Mouse (Mus musculus): ENCODE results near the gene Slc2a3.

Slc2a3 gene

DNA sequence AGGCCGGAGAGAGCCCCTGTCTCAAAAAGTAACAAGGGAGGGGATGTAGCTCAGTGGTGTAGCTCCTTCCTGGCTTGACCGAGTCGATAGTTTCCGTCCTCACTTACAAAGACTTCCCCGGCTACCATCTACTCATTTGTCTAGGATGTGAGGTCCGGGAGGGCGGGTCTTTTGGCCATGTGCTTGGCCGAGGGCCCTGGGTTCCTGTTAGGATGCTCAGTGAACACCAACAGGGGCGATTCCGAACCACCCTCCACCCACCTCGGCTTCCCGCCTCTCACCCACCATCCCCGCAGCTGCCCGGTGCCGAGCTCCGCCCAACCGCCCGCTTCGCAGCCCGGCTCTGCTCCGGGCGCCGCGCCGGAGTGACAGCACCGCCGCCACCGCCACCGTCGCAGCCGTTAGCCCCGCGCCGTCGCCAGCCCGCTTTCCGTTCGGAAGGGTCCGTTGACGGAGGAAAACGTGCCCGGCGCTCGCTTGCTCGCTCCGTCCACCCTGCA is at the start of gene Slc2a3:
Gene Slc2a3 (minus strand): TSS at position 340 of the 500 bp plus-strand sequence.
- no peak for DNase-seq (ENCODE audit: extremely low read depth, insufficient read length, low spot score)

DNA sequence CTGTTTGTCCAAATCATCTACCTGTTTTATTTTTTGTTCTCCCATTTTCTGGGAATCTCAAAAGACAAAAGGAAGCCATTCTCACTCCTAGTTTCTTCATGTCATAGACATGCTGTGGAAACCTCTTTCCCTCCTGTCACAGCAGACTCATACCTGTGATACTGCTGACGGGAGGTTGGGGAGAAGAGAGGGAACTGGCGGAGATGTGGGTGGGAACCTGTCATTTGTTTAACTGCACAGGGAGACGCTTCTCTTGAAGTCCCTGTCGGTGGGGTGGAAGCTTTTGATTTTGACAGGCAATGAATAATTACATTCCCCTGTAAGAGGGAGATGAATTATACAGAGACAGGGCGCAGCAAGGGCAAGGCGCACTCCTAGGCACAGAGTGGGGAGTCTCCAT is 42.3 kb upstream of the Slc2a3 start:
- no peak for DNase-seq (ENCODE audit: extremely low read depth, insufficient read length, low spot score)

- DNase-seq (ENCODE audit: extremely low read depth, insufficient read length, low spot score): no peak
Measured at GRCm38 (mm10) chr6:122837539-122837938, 36.1 kb upstream of the Slc2a3 start.

- DNase-seq (ENCODE audit: extremely low read depth, insufficient read length, low spot score): no peak
Measured at GRCm38 (mm10) chr6:122836974-122837373, 35.5 kb upstream of the Slc2a3 start.

DNA sequence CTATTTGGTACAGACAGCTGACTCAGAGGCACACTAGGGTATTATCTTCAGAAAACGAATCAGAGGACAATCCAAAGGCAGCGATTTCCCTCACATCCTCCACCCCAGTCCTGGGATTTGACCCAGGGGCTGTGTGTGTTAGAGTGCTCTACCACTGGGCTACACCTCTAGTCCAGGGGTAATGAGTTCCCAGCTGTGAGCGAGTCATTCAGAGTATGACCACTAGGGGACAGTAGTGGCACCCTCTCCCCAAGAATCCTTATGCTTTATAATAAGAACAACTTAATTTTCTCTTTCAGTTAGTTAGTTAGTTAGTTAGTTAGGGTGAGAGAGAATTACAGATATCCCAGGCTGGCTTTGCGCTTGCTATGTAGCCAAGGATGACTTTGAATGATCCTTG is 32.9 kb upstream of the Slc2a3 start:
- no peak for DNase-seq (ENCODE audit: extremely low read depth, insufficient read length, low spot score)

- no peak for DNase-seq (ENCODE audit: extremely low read depth, insufficient read length, low spot score)
Measured at GRCm38 (mm10) chr6:122832880-122833279, 31.4 kb upstream of the Slc2a3 start.

GRCm38 (mm10) chr6:122828086-122828485 is 26.6 kb upstream of the Slc2a3 start:
- DNase-seq (ENCODE audit: extremely low read depth, insufficient read length, low spot score): no peak

DNA sequence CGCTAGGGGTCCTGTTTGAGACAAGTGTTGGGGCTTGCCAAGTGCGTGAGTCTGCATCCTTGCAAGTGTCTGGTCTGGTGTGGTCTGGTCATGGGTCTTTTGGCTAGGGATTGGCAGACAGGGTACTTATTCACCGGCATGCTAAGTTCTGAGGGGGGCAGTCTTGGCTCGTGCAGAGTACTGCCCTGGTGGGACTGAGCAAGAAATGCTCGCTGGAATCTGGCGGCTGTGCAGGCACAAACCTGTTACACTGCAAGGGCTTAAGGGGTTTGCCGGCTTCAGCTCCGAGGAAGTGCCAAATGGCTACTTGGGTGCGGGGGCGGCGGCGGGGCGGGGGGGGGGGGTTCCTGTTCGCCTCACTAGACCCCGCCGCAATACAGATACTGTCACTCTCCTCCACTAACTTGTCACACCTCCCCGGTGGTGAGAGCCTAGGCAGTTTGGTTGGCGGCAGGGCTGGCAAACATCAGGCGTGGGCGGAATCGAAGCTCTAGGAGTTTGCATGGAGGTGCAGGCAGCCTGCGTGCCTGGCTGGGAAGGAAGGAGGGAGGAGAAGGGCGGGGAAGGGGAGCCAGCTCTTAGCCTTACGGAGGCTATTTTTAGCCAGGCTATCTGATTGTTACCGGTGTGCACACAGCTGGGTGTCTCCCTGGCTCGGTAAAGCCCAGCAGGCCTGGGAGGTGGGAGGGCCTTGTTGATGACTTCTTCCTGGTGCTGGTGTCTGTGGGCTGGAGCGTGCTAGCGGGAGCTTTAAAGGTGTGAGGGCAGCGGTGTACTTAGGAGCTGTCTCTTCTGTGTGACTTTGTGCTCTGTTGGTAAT is 24.7 kb upstream of the Slc2a3 start:
- peak; percentile 48 for DNase-seq (ENCODE audit: extremely low read depth, insufficient read length, low spot score)

DNA sequence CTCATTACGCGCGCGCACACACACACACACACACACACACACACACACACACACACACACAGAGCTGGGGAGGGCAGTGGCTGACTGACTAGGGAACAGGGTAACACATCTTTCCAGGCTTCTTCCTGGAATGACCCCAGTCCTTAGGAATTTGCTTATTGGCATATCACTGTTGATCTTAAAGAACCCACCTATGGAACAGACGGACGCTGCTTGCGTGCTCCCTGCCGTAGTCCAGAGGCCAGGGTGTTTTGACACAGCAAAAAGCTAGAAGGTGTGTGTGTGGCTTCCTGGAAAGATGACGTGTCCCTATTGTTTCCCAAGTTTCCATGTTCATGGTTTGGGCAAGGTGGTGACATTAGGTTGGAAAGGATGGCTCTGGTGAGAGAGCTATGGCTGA is 23.7 kb upstream of the Slc2a3 start:
- DNase-seq (ENCODE audit: extremely low read depth, insufficient read length, low spot score): no peak

GRCm38 (mm10) chr6:122824086-122824485 is 22.6 kb upstream of the Slc2a3 start:
- DNase-seq (ENCODE audit: extremely low read depth, insufficient read length, low spot score): no peak

DNA sequence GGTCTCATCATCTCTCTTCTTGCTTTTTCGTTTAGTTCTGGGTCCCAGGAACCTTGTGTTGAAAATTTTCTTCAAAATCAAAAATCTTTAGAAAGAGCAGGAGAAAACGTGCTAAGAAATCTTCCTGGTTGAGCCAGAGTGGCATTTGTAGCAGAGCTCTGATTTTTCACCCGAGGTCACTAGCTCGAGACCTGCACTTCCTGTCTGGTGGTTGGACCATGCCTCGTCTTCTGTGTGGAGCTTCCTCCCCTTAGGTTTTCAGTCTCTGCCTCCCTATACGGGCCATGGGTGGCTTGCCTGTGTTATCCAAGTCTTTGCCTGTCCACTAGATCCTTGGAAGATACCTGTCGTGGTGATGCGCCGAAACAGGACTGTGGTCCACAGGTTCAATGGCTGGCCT is 20.4 kb upstream of the Slc2a3 start:
- DNase-seq (ENCODE audit: extremely low read depth, insufficient read length, low spot score): no peak

DNA sequence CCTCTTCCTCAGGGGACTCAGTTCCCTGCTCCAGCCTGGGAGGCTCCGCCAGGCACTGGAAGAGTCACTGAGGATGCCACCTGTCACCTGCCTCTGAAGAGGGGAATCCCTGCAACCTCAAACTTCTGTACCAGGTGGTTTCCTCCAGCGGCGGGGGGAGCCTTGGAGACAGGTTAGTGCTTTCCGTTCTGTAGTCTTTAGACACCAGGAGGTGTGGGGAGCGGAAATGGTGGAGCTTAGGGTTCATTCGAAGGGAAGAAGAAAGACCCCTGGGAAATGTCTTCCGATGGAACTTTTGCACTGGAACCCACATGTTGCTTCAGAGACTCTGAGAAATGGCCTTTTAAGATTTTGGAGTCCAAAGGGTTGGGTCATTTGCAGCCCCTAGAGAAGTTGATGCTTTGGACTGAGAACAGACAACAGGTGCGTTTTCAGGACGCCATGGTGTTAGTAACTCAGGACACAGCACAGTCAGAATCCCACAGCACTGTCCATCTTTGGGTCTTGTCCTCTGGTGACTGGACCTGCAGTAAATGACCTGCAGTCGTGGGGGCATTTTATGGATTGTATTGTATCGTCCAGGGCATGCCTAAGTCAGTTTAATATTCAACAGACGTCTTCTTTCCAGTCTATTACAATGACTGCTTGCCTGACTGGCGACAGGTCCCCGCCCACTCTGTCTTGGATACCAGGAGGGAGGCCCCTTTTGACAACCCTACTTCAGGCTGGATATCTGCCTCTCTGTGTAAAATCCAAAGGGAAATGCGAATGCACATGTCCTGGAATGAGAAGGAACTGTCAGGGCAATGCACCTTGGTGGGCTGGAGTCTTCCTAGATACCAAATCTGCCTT is 19.6 kb upstream of the Slc2a3 start:
- no peak for DNase-seq (ENCODE audit: extremely low read depth, insufficient read length, low spot score)

GRCm38 (mm10) chr6:122820071-122820798 is 18.8 kb upstream of the Slc2a3 start:
- DNase-seq (ENCODE audit: extremely low read depth, insufficient read length, low spot score): no peak

DNA sequence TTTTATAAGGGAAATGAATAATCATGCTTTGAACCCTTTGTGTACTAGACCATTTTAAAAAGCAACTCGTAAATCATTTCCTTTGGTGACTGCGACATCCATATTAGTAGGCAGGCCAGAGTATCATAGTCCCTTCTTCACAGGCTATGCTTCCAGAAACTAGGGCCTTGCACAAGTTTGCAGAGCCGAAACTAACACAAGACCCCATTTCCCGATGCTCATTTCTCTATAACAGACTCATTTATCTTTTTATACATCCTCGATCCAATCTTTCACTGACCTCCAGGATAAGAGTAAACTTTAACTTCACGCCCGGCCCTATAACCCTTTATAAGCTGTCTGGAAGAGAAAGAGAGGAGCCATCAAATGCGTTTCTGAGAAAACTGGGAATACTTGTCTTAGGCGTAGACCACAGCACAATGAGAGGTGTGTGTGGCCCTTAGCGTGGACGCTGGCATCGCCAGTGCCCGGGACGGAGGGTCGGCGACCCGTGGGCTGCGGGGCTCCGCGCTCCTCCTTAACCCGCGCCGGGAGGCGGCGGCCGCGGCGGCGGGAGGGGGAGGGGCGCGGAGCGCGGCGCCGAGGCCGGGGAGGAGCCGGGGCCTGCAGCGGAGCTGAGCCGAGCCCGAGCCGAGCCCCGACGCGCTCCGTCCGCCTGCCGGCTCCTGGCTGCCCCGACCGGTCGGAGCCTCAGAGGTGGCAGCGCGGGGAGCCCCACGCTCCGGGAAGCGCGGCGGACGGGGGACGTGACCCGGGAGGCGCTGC is 18.0 kb upstream of the Slc2a3 start, which contains the start of gene Foxj2:
Gene Foxj2 (plus strand): TSS at position 609 of the 765 bp plus-strand sequence.
- peak; percentile 82 for DNase-seq (ENCODE audit: extremely low read depth, insufficient read length, low spot score)

DNA sequence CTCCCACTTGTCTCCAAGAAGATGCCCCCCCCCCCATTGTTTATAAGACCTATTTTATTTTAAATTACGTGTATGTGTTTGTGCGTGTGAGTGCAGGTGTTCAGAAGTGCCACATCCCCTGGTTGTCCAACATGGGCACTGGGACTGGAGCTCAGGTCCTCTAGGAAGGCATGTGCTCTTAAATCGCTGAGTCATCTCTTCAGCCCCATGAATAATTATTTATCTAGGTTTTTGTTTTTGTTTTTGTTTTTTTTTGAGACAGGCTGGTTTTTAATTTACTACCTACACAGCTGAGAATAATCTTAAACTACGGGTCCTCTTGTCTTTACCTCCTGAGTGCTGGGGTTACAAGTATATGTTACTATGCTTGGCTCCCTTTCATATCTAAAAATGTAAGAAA is 12.2 kb upstream of the Slc2a3 start:
- DNase-seq (ENCODE audit: extremely low read depth, insufficient read length, low spot score): no peak

GRCm38 (mm10) chr6:122812716-122813115 is 11.3 kb upstream of the Slc2a3 start:
- no peak for DNase-seq (ENCODE audit: extremely low read depth, insufficient read length, low spot score)

- no peak for DNase-seq (ENCODE audit: extremely low read depth, insufficient read length, low spot score)
Measured at GRCm38 (mm10) chr6:122811771-122812600, 10.5 kb upstream of the Slc2a3 start.

DNA sequence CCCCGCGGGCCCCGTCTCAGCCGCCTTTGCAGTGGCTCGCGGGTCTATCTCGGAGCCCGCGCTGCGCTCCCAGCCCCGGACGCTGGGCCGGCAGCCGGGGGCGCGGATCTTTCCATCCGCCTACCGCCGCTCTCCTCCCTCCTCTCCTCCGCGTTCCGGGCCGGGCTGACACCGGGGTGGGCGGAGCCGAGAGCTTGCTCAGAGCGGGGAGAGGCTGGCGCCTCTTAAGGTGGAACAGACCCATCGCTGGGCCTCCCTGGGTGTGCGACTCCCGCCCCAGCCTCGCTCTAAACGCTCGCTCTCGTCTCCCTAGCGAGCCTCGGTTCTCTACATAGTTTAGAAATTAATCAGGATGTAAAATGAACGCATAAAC is 9.8 kb upstream of the Slc2a3 start:
- DNase-seq (ENCODE audit: extremely low read depth, insufficient read length, low spot score): peak; percentile 90

- peak; percentile 92 for DNase-seq (ENCODE audit: extremely low read depth, insufficient read length, low spot score)
Measured at GRCm38 (mm10) chr6:122810615-122811279, 9.3 kb upstream of the Slc2a3 start.

All from 3134 (cell line).